Mouse (Mus musculus) liver, embryonic 13.5 days (tissue): ENCODE data around the gene Rnf151. TPM values are rescaled to one million over a fixed set of nuclear protein-coding genes. Genes with fewer than 3 reads are reported as not detected.

Experiments used
- polyA plus RNA-seq: library from polyadenylated mRNA; unstranded; fragments of >200 nt; fragmentation: Nextera tagmentation; extraction: Ambion mirVana; gene quantifications from 2 replicates; pipeline ENCODE4 v1.2.1, GENCODE M21; 2015

Gene Rnf151
- polyA plus RNA-seq, 1 experiment from 2014 or later = 0.10 TPM

Other genes with a start within 250 kb of the Rnf151 start
- 11.7 and 13.0 TPM in 2 replicates for gene E4f1, start 247.8 kb downstream of the Rnf151 start, polyA plus RNA-seq
- 84.0 and 86.7 TPM in 2 replicates for gene Pgp, start 247.7 kb downstream of the Rnf151 start, polyA plus RNA-seq
- gene Bricd5, start 244.2 kb downstream of the Rnf151 start, polyA plus RNA-seq = 0.13 TPM in 1 of 2 replicates, not detected in the other
- gene Mlst8, start 239.0 kb downstream of the Rnf151 start, polyA plus RNA-seq = 11.7 and 13.8 TPM in 2 replicates
- gene Caskin1, start 229.5 kb downstream of the Rnf151 start, polyA plus RNA-seq = 0.15 and 0.20 TPM in 2 replicates
- 40.7 and 43.9 TPM in 2 replicates for gene Traf7, start 190.1 kb downstream of the Rnf151 start, polyA plus RNA-seq
- 0.88 and 0.99 TPM in 2 replicates for gene Rab26, start 183.9 kb downstream of the Rnf151 start, polyA plus RNA-seq
- 2.2 and 3.3 TPM in 2 replicates for gene Pkd1, start 168.2 kb downstream of the Rnf151 start, polyA plus RNA-seq
- 18.6 and 22.4 TPM in 2 replicates for gene Tsc2, start 85.4 kb downstream of the Rnf151 start, polyA plus RNA-seq
- gene Nthl1, start 85.4 kb downstream of the Rnf151 start, polyA plus RNA-seq = 8.4 and 9.2 TPM in 2 replicates
- 9.8 and 10.2 TPM in 2 replicates for gene Slc9a3r2, start 67.7 kb downstream of the Rnf151 start, polyA plus RNA-seq
- 0.24 and 0.28 TPM in 2 replicates for gene Npw, start 59.6 kb downstream of the Rnf151 start, polyA plus RNA-seq
- gene Zfp598, start 48.4 kb downstream of the Rnf151 start, polyA plus RNA-seq = 9.5 and 13.1 TPM in 2 replicates
- gene Syngr3, start 28.1 kb downstream of the Rnf151 start, polyA plus RNA-seq = 0.10 and 0.31 TPM in 2 replicates
- gene Gfer, start 21.9 kb downstream of the Rnf151 start, polyA plus RNA-seq = 41.3 and 47.7 TPM in 2 replicates
- gene Noxo1, start 21.8 kb downstream of the Rnf151 start, polyA plus RNA-seq = 0.14 and 0.34 TPM in 2 replicates
- gene Tbl3, start 10.4 kb downstream of the Rnf151 start, polyA plus RNA-seq = 53.0 and 53.2 TPM in 2 replicates
- 1,350 and 1,469 TPM in 2 replicates for gene Rps2, start 53 bp upstream of the Rnf151 start, polyA plus RNA-seq
- gene Ndufb10, start 6.4 kb upstream of the Rnf151 start, polyA plus RNA-seq = 206 and 216 TPM in 2 replicates
- 0.10 TPM in 1 of 2 replicates, not detected in the other for gene Rpl3l, start 9.8 kb upstream of the Rnf151 start, polyA plus RNA-seq
- 21.3 and 21.8 TPM in 2 replicates for gene Msrb1, start 18.6 kb upstream of the Rnf151 start, polyA plus RNA-seq
- not detected in 2 replicates for gene Hs3st6, start 34.9 kb upstream of the Rnf151 start, polyA plus RNA-seq
- 1.5 and 1.6 TPM in 2 replicates for gene Meiob, start 86.2 kb upstream of the Rnf151 start, polyA plus RNA-seq
- gene Hagh, start 122.1 kb upstream of the Rnf151 start, polyA plus RNA-seq = 79.5 and 83.1 TPM in 2 replicates
- 34.6 and 34.9 TPM in 2 replicates for gene Fahd1, start 132.3 kb upstream of the Rnf151 start, polyA plus RNA-seq
- 5.1 and 6.0 TPM in 2 replicates for gene Igfals, start 147.9 kb upstream of the Rnf151 start, polyA plus RNA-seq
- gene Nubp2, start 168.3 kb upstream of the Rnf151 start, polyA plus RNA-seq = 89.3 and 93.2 TPM in 2 replicates
- gene Spsb3, start 168.6 kb upstream of the Rnf151 start, polyA plus RNA-seq = 37.9 and 38.4 TPM in 2 replicates
- gene Eme2, start 177.0 kb upstream of the Rnf151 start, polyA plus RNA-seq = 13.8 and 14.6 TPM in 2 replicates
- 84.2 TPM in 2 replicates for gene Mrps34, start 177.1 kb upstream of the Rnf151 start, polyA plus RNA-seq
- gene Nme3, start 178.4 kb upstream of the Rnf151 start, polyA plus RNA-seq = 65.6 and 66.8 TPM in 2 replicates
- 7.6 and 8.6 TPM in 2 replicates for gene Mapk8ip3, start 218.9 kb upstream of the Rnf151 start, polyA plus RNA-seq
- gene Jpt2, start 242.6 kb upstream of the Rnf151 start, polyA plus RNA-seq = 75.1 and 86.8 TPM in 2 replicates